Mouse (Mus musculus): ENCODE data around the gene Olfr857. TPM values are rescaled to one million over a fixed set of nuclear protein-coding genes. Genes with fewer than 3 reads are reported as not detected.
"Not testable (repeated sequence)": the region's sequence is repeated elsewhere in the genome, so short reads cannot be mapped to it uniquely, and the experiment has no call there.

The Olfr857 gene
- total RNA-seq (2014; rRNA removed) = not detected in 2 replicates
- not detected in 2 replicates for polyA plus RNA-seq (2015; fragmentation: Nextera tagmentation; extraction: Ambion mirVana)

- Histone ChIP-seq H3K27ac (ENCODE audit: low read depth, low read length) (no peak within 1 kb of the TSS), H3K27me3 (ENCODE audit: insufficient read depth, low read length) (no peaks in the 10 kb centered on the region), H3K4me3 (ENCODE audit: low read depth, low read length) (no peak within 1 kb of the TSS), H3K9me3 (ENCODE audit: low read length) (no peaks in the 10 kb centered on the region), H3K4me1 (ENCODE audit: insufficient read depth, low read length) (no peaks in the 10 kb centered on the region), H3K36me3 (ENCODE audit: insufficient read depth, low read length) (no peaks in the 10 kb centered on the region), H3K4me2 (ENCODE audit: low read depth, low read length, poor library complexity, severe bottlenecking) (no peak within 1 kb of the TSS), H3K9ac (replicated peaks; ENCODE audit: low read length, poor library complexity, severe bottlenecking) (no peak within 1 kb of the TSS)
- TF ChIP-seq CTCF (IDR thresholded peaks at IDR 0.05) = no peak
- 86% methylated on average over 1 of the region's 1 CpGs for WGBS
- ATAC-seq (ENCODE audit: low FRiP score) (no peak), DNase-seq (ENCODE audit: low spot score) (no peak)
These were observed at the start of gene Olfr857 for GRCm38 (mm10) chr9:19709133-19709532. Gene Olfr857, plus strand, starts transcription at chr9:19709433.

- Histone ChIP-seq H3K4me2 (ENCODE audit: low read depth, low read length, poor library complexity, severe bottlenecking) (no peak overlapping the region), H3K4me3 (ENCODE audit: low read depth, low read length) (no peak overlapping the region), H3K9me3 (ENCODE audit: low read length) (no peaks in the 10 kb centered on the region), H3K27me3 (ENCODE audit: insufficient read depth, low read length) (no peaks in the 10 kb centered on the region), H3K27ac (ENCODE audit: low read depth, low read length) (no peak overlapping the region), H3K4me1 (ENCODE audit: insufficient read depth, low read length) (no peaks in the 10 kb centered on the region), H3K9ac (replicated peaks; ENCODE audit: low read length, poor library complexity, severe bottlenecking) (no peak overlapping the region), H3K36me3 (ENCODE audit: insufficient read depth, low read length) (no peaks in the 10 kb centered on the region)
- ATAC-seq (ENCODE audit: low FRiP score) = no peak
- no peak for DNase-seq (ENCODE audit: low spot score)
- TF ChIP-seq CTCF (IDR thresholded peaks at IDR 0.05) = no peak
- whole genome bisulfite sequencing = 84% methylated on average over 6 of the region's 6 CpGs
These were observed 19.0 kb upstream of the Olfr857 start for GRCm38 (mm10) chr9:19690281-19690680.

DNA sequence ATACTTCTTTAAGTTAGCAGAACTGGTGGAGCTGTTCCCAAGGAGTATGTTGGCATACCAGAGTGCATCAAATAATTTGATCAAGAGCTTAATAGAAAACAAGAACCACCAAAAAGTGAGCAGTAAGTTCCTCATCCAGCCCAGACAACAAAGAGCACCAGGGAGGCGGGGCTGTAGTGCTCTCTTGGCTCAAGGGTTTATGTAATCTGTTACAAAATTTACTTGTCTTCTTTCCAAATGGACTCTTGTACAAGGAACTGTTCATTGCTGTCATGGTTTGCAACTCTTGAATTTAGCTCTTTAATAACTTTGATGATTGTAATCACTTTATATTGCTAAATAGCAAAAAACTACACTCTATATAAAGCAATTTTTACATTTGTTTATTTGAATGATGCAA is 17.8 kb upstream of the Olfr857 start:
- Histone ChIP-seq H3K4me2 (ENCODE audit: low read depth, low read length, poor library complexity, severe bottlenecking) (no peak overlapping the region), H3K9ac (replicated peaks; ENCODE audit: low read length, poor library complexity, severe bottlenecking) (no peak overlapping the region), H3K27ac (ENCODE audit: low read depth, low read length) (no peak overlapping the region), H3K4me3 (ENCODE audit: low read depth, low read length) (no peak overlapping the region), H3K27me3 (ENCODE audit: insufficient read depth, low read length) (no peaks in the 10 kb centered on the region), H3K4me1 (ENCODE audit: insufficient read depth, low read length) (no peaks in the 10 kb centered on the region), H3K36me3 (ENCODE audit: insufficient read depth, low read length) (no peaks in the 10 kb centered on the region), H3K9me3 (ENCODE audit: low read length) (no peaks in the 10 kb centered on the region)
- no peak for ATAC-seq (ENCODE audit: low FRiP score)
- 59% methylated on average over 1 of the region's 1 CpGs for WGBS
- no peak for TF ChIP-seq CTCF (IDR thresholded peaks at IDR 0.05)
- no peak for DNase-seq (ENCODE audit: low spot score)

- DNase-seq (ENCODE audit: low spot score) (peak; percentile 1), ATAC-seq (ENCODE audit: low FRiP score) (no peak)
- Histone ChIP-seq H3K27me3 (ENCODE audit: insufficient read depth, low read length) (no peaks in the 10 kb centered on the region), H3K27ac (ENCODE audit: low read depth, low read length) (no peak overlapping the region), H3K4me3 (ENCODE audit: low read depth, low read length) (no peak overlapping the region), H3K9ac (replicated peaks; ENCODE audit: low read length, poor library complexity, severe bottlenecking) (no peak overlapping the region), H3K4me2 (ENCODE audit: low read depth, low read length, poor library complexity, severe bottlenecking) (no peak overlapping the region), H3K9me3 (ENCODE audit: low read length) (no peaks in the 10 kb centered on the region), H3K36me3 (ENCODE audit: insufficient read depth, low read length) (no peaks in the 10 kb centered on the region), H3K4me1 (ENCODE audit: insufficient read depth, low read length) (no peaks in the 10 kb centered on the region)
- WGBS = 83% methylated on average over 2 of the region's 2 CpGs
- TF ChIP-seq CTCF (IDR thresholded peaks at IDR 0.05) = no peak
These were observed 16.8 kb upstream of the Olfr857 start for GRCm38 (mm10) chr9:19692430-19692829.

DNA sequence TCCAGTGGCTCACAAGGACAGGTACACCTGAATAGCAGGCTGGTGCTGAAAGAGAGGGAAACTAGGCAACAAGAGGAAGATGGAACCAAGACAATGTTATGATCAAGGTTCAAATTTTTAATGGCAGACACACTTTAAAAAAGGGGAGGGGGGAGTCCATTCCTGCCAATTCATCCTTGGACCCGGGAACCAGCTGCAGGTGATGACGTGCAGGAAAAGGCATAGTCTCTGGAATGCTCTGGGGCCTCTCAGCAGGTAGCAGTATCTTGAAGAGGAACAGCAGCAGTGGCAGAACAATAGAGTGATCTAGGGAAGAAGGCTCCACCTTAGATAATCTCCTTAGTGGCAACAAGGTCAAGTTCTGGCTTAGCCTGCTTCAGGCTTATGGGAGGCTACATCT is 14.9 kb upstream of the Olfr857 start:
- DNase-seq (ENCODE audit: low spot score); H3K4me2 ChIP-seq (ENCODE audit: low read depth, low read length, poor library complexity, severe bottlenecking); H3K27ac ChIP-seq (ENCODE audit: low read depth, low read length); H3K27me3 ChIP-seq (ENCODE audit: insufficient read depth, low read length); H3K4me3 ChIP-seq (ENCODE audit: low read depth, low read length); H3K9ac ChIP-seq (replicated peaks; ENCODE audit: low read length, poor library complexity, severe bottlenecking); H3K4me1 ChIP-seq (ENCODE audit: insufficient read depth, low read length); ATAC-seq (ENCODE audit: low FRiP score); H3K36me3 ChIP-seq (ENCODE audit: insufficient read depth, low read length); H3K9me3 ChIP-seq (ENCODE audit: low read length): not testable (repeated sequence)
- 51% methylated on average over 2 of the region's 2 CpGs for WGBS

DNA sequence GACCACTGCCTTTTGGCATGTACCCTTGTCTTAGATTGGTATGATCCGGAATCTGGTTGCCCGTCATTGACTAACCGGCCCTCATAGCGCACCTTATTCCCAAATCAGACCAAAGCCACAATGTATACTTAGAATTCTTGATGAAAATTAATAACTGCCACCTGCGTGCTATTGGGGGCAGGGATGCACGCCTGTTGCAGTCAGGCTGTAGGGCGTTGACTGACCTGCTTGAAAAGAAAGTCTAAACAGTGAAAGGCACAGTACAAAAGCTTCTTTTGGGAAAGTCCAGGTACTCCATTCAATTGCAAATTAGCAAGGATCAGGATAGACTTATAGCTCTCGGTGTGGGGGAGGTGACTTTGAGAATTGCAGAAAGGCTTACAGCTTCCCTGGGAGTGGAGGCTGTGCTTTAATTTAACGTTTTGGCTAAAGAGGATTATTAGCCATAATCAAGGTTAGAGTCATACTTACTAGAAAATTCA is 14.3 kb upstream of the Olfr857 start:
- not testable (repeated sequence) for H3K27me3 ChIP-seq (ENCODE audit: insufficient read depth, low read length); H3K4me1 ChIP-seq (ENCODE audit: insufficient read depth, low read length); H3K4me3 ChIP-seq (ENCODE audit: low read depth, low read length); H3K36me3 ChIP-seq (ENCODE audit: insufficient read depth, low read length); ATAC-seq (ENCODE audit: low FRiP score); H3K9ac ChIP-seq (replicated peaks; ENCODE audit: low read length, poor library complexity, severe bottlenecking); DNase-seq (ENCODE audit: low spot score); H3K4me2 ChIP-seq (ENCODE audit: low read depth, low read length, poor library complexity, severe bottlenecking); H3K27ac ChIP-seq (ENCODE audit: low read depth, low read length); H3K9me3 ChIP-seq (ENCODE audit: low read length)
- WGBS = 69% methylated on average over 9 of the region's 9 CpGs

GRCm38 (mm10) chr9:19704546-19704945 is 4.7 kb upstream of the Olfr857 start:
- not testable (repeated sequence) for H3K9me3 ChIP-seq (ENCODE audit: low read length); H3K4me1 ChIP-seq (ENCODE audit: insufficient read depth, low read length); H3K4me3 ChIP-seq (ENCODE audit: low read depth, low read length); H3K36me3 ChIP-seq (ENCODE audit: insufficient read depth, low read length); DNase-seq (ENCODE audit: low spot score); ATAC-seq (ENCODE audit: low FRiP score); H3K27ac ChIP-seq (ENCODE audit: low read depth, low read length); H3K4me2 ChIP-seq (ENCODE audit: low read depth, low read length, poor library complexity, severe bottlenecking); H3K27me3 ChIP-seq (ENCODE audit: insufficient read depth, low read length); H3K9ac ChIP-seq (replicated peaks; ENCODE audit: low read length, poor library complexity, severe bottlenecking)
- 70% methylated on average over 2 of the region's 2 CpGs for WGBS

Other genes with a start within 250 kb of the Olfr857 start
- not detected in 2 replicates for gene Olfr850, start 231.2 kb upstream of the Olfr857 start, total RNA-seq (2014; rRNA removed)
- gene Olfr850, start 231.2 kb upstream of the Olfr857 start, polyA plus RNA-seq (2015; fragmentation: Nextera tagmentation; extraction: Ambion mirVana) = not detected in 2 replicates
- not detected in 2 replicates for gene Olfr851, start 216.1 kb upstream of the Olfr857 start, total RNA-seq (2014; rRNA removed)
- not detected in 2 replicates for gene Olfr851, start 216.1 kb upstream of the Olfr857 start, polyA plus RNA-seq (2015; fragmentation: Nextera tagmentation; extraction: Ambion mirVana)
- gene Olfr853, start 168.4 kb upstream of the Olfr857 start, total RNA-seq (2014; rRNA removed) = not detected in 2 replicates
- not detected in 2 replicates for gene Olfr853, start 168.4 kb upstream of the Olfr857 start, polyA plus RNA-seq (2015; fragmentation: Nextera tagmentation; extraction: Ambion mirVana)
- gene Olfr854, start 142.1 kb upstream of the Olfr857 start, total RNA-seq (2014; rRNA removed) = not detected in 2 replicates
- gene Olfr854, start 142.1 kb upstream of the Olfr857 start, polyA plus RNA-seq (2015; fragmentation: Nextera tagmentation; extraction: Ambion mirVana) = not detected in 2 replicates
- not detected in 2 replicates for gene Olfr855, start 126.8 kb upstream of the Olfr857 start, total RNA-seq (2014; rRNA removed)
- gene Olfr855, start 126.8 kb upstream of the Olfr857 start, polyA plus RNA-seq (2015; fragmentation: Nextera tagmentation; extraction: Ambion mirVana) = not detected in 2 replicates
- 40.3 and 54.4 TPM in 2 replicates for gene Zfp317, start 87.3 kb upstream of the Olfr857 start, total RNA-seq (2014; rRNA removed)
- gene Zfp317, start 87.3 kb upstream of the Olfr857 start, polyA plus RNA-seq (2015; fragmentation: Nextera tagmentation; extraction: Ambion mirVana) = 22.1 and 22.9 TPM in 2 replicates
- not detected in 2 replicates for gene Olfr58, start 70.8 kb downstream of the Olfr857 start, total RNA-seq (2014; rRNA removed)
- not detected in 2 replicates for gene Olfr58, start 70.8 kb downstream of the Olfr857 start, polyA plus RNA-seq (2015; fragmentation: Nextera tagmentation; extraction: Ambion mirVana)
- 0.11 TPM in 1 of 2 replicates, not detected in the other for gene Olfr859, start 95.5 kb downstream of the Olfr857 start, total RNA-seq (2014; rRNA removed)
- gene Olfr859, start 95.5 kb downstream of the Olfr857 start, polyA plus RNA-seq (2015; fragmentation: Nextera tagmentation; extraction: Ambion mirVana) = not detected in 2 replicates
- gene Olfr860, start 140.3 kb downstream of the Olfr857 start, total RNA-seq (2014; rRNA removed) = not detected in 2 replicates
- gene Olfr860, start 140.3 kb downstream of the Olfr857 start, polyA plus RNA-seq (2015; fragmentation: Nextera tagmentation; extraction: Ambion mirVana) = not detected in 2 replicates
- not detected in 2 replicates for gene Olfr862, start 178.6 kb downstream of the Olfr857 start, total RNA-seq (2014; rRNA removed)
- not detected in 2 replicates for gene Olfr862, start 178.6 kb downstream of the Olfr857 start, polyA plus RNA-seq (2015; fragmentation: Nextera tagmentation; extraction: Ambion mirVana)
- not detected in 2 replicates for gene Olfr77, start 207.4 kb downstream of the Olfr857 start, total RNA-seq (2014; rRNA removed)
- 0.15 and 0.16 TPM in 2 replicates for gene Olfr77, start 207.4 kb downstream of the Olfr857 start, polyA plus RNA-seq (2015; fragmentation: Nextera tagmentation; extraction: Ambion mirVana)

Data from midbrain, postnatal 0 days (tissue).